Mouse (Mus musculus) mouse embryonic stem cell (cell line): Measurements from ENCODE around the gene Gm3248.
"Not testable (repeated sequence)": the region's sequence is repeated elsewhere in the genome, so short reads cannot be mapped to it uniquely, and the experiment has no call there.

Experiments used
- in situ Hi-C, 2 experiments: fragments of 300-500 bp; cut with MboI; formaldehyde crosslinking; loops; 1 replicate in 1 of 2; 3 replicates in 1 of 2; pipeline ENCODE4 v1.14.3; 2019 to 2020; ENCODE audit warnings: low sequenced_read_pairs in 2 of 2, low pct_unique_long_range_greater_than_20kb in 1 of 2, mixed read lengths in 1 of 2; ENCODE audit not compliant: unreplicated experiment in 1 of 2

Gm3248 gene

DNA sequence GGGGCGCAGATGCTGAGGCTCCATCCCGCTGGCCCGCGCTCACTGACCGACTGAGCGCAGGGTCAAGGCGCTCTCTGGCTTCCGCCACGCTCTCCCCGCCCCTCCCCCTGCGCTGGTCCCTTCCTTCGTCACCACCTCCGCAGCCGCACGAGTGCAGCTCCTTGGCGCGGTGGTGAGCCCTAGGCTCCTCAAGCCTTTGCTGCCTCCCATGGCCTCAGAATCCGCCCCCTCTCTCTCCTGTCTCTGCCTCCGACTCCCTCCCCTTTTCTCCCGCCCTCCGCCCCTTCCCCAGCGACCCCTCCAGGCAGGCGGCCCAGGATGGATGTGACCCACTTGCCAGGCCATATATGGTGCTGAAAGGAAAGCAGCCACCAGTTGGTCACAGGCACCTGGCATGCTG, at the start of gene Gm3248:
Gene Gm3248 (minus strand): TSS at position 111 of the 400 bp plus-strand sequence.
- in situ Hi-C loops: not testable (repeated sequence)

GRCm38 (mm10) chr14:5987136-5987535, 25.6 kb upstream of the Gm3248 start:
- in situ Hi-C loops: not testable (repeated sequence)

DNA sequence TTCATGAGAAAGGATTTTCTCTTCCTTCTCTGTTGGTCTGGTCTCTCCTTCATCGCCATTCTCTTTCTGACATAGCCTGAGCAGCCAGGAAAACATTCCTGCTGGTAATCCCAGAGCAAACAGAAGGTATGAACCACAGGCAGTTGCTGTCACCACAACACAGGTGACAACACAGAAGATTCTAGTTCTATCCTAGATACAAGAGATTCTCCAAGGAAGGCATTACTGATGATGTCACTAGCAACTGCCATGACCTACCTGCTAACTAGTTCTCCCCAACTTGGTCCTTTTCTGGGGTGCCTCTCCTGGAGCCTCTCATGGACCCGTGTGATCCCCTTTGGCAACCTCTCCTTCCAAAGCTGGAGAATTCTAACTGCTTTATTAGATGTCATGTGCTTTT, 17.5 kb upstream of the Gm3248 start, which contains the start of gene Gm3453:
Gene Gm3453 (minus strand): TSS at position 101 of the 400 bp plus-strand sequence.
- in situ Hi-C loops: not testable (repeated sequence)

DNA sequence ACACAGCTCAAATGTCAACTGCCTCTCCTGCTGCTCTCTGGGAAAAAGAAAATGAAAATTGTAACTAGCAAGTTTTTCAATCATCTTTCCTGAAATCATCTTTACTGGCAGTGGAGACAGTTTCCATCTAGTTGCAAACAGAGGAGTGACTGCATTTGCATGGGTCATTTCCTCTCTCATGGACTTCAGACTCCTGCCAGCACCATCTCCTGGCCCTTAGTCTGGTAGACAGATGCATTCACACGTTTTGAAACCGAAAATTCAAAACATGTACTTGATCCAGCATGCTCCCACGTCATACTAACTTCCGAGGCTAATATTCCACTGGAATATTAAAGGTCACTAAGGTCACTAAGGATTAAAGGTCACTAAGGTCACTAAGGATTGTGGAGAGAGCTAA, 896 bp upstream of the Gm3248 start:
- in situ Hi-C loops: not testable (repeated sequence)

- in situ Hi-C loops: not testable (repeated sequence)
Measured at GRCm38 (mm10) chr14:5961102-5961501, 443 bp downstream of the Gm3248 start.

DNA sequence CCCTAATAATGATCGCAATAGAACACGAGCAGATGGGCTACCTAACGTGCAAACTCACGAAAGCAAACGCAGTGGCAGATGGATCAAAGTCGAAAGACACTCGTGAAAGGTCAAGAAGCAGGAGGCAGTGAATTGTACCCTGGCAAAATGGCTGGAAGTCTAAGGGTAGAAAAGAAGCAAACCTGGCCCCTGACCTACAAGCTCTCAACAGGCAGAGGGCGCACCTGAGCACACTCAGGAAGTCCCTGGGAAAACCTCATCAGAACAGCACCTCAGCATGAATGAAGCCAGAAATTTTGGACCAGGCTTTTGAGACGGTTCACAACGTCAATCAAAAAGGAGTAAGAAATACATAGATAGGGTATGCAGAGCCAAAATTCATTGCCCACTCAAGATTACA, 1.1 kb downstream of the Gm3248 start:
- in situ Hi-C loops: not testable (repeated sequence)

DNA sequence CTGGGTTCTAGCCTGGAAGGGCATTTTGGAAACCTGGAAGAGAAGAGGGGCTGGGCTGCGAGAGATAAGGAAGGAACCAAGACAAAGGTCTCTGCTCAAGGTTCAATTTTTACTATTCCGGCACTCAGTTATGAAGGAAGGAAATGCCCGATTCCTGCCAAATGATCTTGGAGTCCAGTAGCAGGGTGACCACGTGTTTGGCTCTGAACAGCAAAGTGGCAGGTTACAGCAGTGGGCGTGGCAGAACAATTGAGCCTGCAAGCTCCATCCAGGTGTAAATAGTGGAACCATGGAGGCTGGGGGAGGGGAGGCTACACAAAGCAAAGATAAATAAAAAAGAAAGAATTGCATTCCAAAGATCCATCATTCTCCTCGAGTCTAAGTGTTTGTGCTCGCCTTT, 38.3 kb downstream of the Gm3248 start:
- in situ Hi-C loops: not testable (repeated sequence)

DNA sequence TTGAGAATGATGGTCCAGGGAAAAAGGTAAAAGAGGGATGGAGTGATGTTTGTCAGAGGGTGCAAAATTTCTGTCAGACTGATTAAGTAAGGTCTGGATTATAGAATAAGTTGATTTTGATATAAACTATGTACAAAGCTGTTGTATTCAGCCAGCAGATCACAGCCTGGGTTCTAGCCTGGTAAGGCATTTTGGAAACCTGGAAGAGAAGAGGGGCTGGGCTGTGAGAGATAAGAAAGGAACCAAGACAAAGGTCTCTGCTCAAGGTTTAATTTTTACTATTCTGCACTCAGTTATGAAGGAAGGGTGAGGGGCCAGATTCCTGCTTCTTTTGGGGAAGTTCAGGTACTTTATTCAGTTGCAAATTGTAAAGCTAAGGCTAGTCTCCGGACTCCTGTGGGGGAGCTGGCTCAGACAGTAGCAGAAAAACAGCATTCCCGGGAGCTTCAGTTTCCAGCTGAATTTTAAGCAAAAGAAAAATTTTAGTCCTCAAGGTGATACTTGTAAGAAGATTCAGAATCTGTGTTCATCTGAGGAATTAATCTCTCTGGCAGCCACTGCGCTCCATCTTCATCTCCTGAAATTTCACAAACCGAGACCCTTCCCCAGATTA, 43.1 kb downstream of the Gm3248 start:
- in situ Hi-C loops: not testable (repeated sequence)

- in situ Hi-C loops: not testable (repeated sequence)
Measured at GRCm38 (mm10) chr14:5913701-5914100, 47.8 kb downstream of the Gm3248 start.
